Mouse (Mus musculus) stomach, embryonic 15.5 days (tissue): ENCODE results near the gene Itfg1. TPM values are rescaled to one million over a fixed set of nuclear protein-coding genes. Genes with fewer than 3 reads are reported as not detected.
"Not testable (repeated sequence)": the region's sequence is repeated elsewhere in the genome, so short reads cannot be mapped to it uniquely, and the experiment has no call there.

Experiments
- ATAC-seq: fragments of 200-750 bp; cut with Nextera tagmentation; 2 replicates; pipeline ENCODE4 v1.8.0; 2017; ENCODE audit warnings: low read depth, moderate number of reproducible peaks, moderate TSS enrichment; ENCODE audit not compliant: insufficient read depth, low FRiP score
- H3K27ac ChIP-seq: fragments of 300-500 bp; sonication (generic); 2 replicates; pipeline ENCODE4 v1.5.1; 2015; ENCODE audit warnings: mild to moderate bottlenecking, inconsistent platforms
- H3K27me3 ChIP-seq: fragments of 300-500 bp; sonication (generic); replicated peaks from 2 replicates; pipeline ENCODE4 v1.6.1; 2015; ENCODE audit warnings: inconsistent platforms
- H3K36me3 ChIP-seq: fragments of 300-500 bp; sonication (generic); 2 replicates; pipeline ENCODE4 v1.6.1; 2015; ENCODE audit warnings: inconsistent platforms
- H3K4me1 ChIP-seq: fragments of 300-500 bp; sonication (generic); 2 replicates; pipeline ENCODE4 v1.6.1; 2015; ENCODE audit warnings: inconsistent platforms
- H3K4me2 ChIP-seq: fragments of 300-500 bp; sonication (generic); 2 replicates; pipeline ENCODE4 v1.6.1; 2015; ENCODE audit warnings: mild to moderate bottlenecking, inconsistent platforms
- H3K4me3 ChIP-seq: fragments of 300-500 bp; sonication (generic); replicated peaks from 2 replicates; pipeline ENCODE4 v1.5.1; 2015; ENCODE audit warnings: inconsistent platforms
- H3K9ac ChIP-seq: fragments of 300-500 bp; sonication (generic); 2 replicates; pipeline ENCODE4 v1.6.1; 2015; ENCODE audit warnings: inconsistent platforms
- H3K9me3 ChIP-seq: fragments of 300-500 bp; sonication (generic); 2 replicates; pipeline ENCODE4 v1.6.1; 2016; ENCODE audit warnings: inconsistent platforms
- WGBS: fragments of 180-500 bp; shearing (Covaris S2); methylation state at CpG from one replicate; pipeline ENCODE4 v1.1.7; 2015; 5-methylcytosine and 5-hydroxymethylcytosine counted together
- polyA plus RNA-seq: library from polyadenylated mRNA; unstranded; fragments of >200 nt; fragmentation: Nextera tagmentation; extraction: Ambion mirVana; gene quantifications from 2 replicates; pipeline ENCODE4 v1.2.1, GENCODE M21; 2015

Itfg1 gene
- 66.6 and 71.7 TPM in 2 replicates for polyA plus RNA-seq

DNA sequence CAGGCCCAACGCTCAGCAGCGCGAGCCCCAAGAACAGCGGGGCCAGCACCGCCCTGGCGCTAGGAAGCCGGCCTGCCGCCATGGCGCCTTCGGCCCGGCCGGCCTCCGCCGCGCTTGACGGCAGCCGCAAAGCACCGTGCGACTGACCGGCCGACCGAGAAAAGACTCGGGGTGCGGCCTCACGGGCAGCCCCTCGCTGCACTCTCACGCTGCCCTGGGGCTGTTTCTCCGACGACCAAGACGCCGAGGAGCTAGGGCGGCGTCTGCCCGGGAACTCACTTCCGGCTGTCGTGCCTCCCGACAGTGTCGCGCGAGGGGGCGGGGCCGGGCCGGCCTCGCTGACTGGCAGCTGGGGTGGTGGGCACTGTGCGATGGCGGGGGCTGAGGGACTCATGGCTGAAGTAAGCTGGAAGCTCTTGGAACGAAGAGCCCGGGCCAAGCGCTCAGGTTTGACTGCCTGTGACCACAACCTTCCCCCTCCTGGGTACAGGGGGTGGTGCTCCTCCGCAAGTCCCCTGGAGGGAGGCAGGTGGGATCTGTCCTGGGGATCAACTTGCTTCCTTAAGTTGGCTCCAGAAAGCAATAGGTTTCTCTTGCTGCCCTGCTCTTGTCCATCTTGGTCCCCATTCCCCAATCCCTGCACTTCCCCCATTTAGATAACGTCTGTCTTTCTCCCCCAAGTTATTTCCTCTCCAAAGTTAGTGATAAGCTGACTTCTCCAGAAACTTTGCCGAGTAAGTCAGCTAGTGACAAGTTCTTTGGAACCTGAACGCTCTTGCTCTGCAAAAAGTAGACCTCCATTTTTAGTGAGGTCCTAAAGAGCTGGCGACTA lies at the start of gene Itfg1, which contains the start of gene Phkb:
Itfg1 (minus strand) TSS at position 265 of the 832 bp plus-strand sequence.
Phkb (plus strand) TSS at position 303 of the 832 bp plus-strand sequence.
- Histone ChIP-seq H3K9me3 (no peaks in the 10 kb centered on the region), H3K27ac (peak within 1 kb of the TSS; percentile 98), H3K27me3 (no peaks in the 10 kb centered on the region), H3K4me1 (peaks cover 11% of the 10 kb centered on the region; the same call in 1 of the 2 replicates), H3K4me2 (peak within 1 kb of the TSS; percentile 57), H3K36me3 (no peaks in the 10 kb centered on the region), H3K9ac (peak within 1 kb of the TSS; percentile 67), H3K4me3 (peak within 1 kb of the TSS; percentile 81)
- under 1% methylated on average over 46 of the region's 54 CpGs for WGBS
- peak; percentile 89 for ATAC-seq

DNA sequence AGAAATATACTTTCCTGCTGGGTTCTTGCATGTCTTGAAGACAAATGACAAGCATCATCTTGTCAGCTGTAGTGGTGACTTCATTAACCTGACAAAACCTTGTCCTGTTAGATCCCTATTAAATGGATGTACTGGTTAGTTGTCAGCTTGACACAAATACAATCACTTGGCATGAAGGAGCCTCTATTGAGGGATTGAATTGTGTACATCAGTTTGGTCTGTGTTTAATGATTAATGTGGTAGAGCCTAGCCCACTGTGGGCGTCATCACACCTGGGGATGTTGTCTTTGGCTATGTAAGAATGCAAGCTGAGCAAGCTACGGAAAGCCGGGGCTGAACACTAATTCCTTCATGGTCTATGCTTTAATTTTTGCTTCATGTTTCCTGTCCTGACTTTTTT lies 44.1 kb upstream of the Itfg1 start:
- 93% methylated on average over 3 of the region's 3 CpGs for WGBS

DNA sequence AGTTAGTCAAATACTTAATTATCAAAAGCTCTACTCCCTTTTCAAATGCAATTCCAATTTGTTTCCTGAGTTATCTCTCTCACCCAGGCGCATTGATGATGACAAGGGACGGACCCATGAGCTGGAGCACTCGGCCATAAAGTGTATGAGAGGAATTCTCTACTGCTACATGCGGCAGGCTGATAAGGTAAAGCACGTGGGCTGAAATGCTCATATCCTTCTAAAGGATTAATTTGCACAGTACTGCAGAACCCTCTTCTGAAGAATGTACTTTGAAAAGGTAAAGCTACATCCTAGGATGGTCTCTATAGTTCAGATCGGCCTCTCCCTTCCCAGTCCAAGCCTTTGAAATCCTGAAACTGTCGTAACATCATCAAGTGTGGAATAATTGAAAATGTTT lies 38.9 kb upstream of the Itfg1 start:
- no peaks in the 10 kb centered on the region for H3K4me1 ChIP-seq
- no peak overlapping the region for H3K9ac ChIP-seq
- no peak for ATAC-seq
- H3K9me3 ChIP-seq, result no peaks in the 10 kb centered on the region
- H3K27ac ChIP-seq, result no peak overlapping the region
- WGBS, result 87% methylated on average over 7 of the region's 7 CpGs
- H3K4me3 ChIP-seq, result no peak overlapping the region
- no peaks in the 10 kb centered on the region for H3K27me3 ChIP-seq
- peaks cover 3% of the 10 kb centered on the region; the same call in 1 of the 2 replicates for H3K36me3 ChIP-seq
- H3K4me2 ChIP-seq, result no peak overlapping the region

More for the DNA sequence above, 44.1 kb upstream of the Itfg1 start:
- Histone ChIP-seq H3K4me2 (no peak overlapping the region), H3K9me3 (no peaks in the 10 kb centered on the region), H3K27me3 (no peaks in the 10 kb centered on the region), H3K4me1 (no peaks in the 10 kb centered on the region), H3K4me3 (no peak overlapping the region), H3K27ac (no peak overlapping the region), H3K36me3 (peaks cover 3% of the 10 kb centered on the region; the same call in 1 of the 2 replicates), H3K9ac (no peak overlapping the region)
- no peak for ATAC-seq

DNA sequence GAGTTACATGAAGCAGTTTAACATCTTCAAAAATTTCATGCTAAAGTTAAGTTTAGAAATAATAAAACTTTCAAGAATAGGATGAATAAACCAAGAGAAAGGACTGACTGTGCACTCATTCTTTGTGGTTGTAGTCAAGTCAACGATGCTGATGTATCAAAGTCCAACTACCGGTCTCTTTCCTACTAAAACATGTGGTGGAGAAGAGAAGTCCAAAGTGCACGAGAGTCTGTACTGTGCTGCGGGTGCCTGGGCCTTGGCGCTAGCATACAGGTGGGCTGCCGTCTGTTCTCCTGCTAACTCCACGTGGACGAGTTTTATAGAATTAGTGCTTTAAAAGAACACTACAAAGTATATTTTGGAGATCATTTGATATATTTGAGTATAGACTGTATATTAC lies 37.3 kb upstream of the Itfg1 start:
- H3K4me2 ChIP-seq, result no peak overlapping the region
- ATAC-seq, result no peak
- no peak overlapping the region for H3K9ac ChIP-seq
- no peaks in the 10 kb centered on the region for H3K9me3 ChIP-seq
- H3K27ac ChIP-seq, result no peak overlapping the region
- WGBS, result 92% methylated on average over 8 of the region's 8 CpGs
- H3K4me3 ChIP-seq, result no peak overlapping the region
- H3K27me3 ChIP-seq, result no peaks in the 10 kb centered on the region
- H3K4me1 ChIP-seq, result no peaks in the 10 kb centered on the region
- peaks cover 3% of the 10 kb centered on the region; the same call in 1 of the 2 replicates for H3K36me3 ChIP-seq

DNA sequence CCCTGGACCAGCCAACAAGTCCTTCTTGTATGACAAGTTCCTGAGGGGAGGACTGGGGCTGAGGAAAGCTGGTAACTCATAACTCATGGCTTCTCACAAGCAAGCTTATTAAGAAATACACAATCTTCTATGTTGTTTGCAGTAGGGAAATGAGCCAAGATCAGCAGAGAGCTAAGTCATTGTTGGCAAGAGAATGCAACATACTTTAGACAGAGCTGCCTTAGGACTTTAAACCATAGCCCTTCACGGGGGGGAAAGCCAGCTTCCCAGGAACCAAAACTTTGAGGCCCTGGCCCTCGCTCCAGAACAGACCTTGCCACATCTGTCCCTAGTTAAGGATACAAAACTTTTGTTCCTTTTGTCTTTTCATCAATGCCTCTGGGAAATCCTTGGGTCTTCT lies 30.9 kb upstream of the Itfg1 start:
- H3K4me1 ChIP-seq, result no peaks in the 10 kb centered on the region
- 55% methylated on average over 2 of the region's 2 CpGs for WGBS
- no peaks in the 10 kb centered on the region for H3K9me3 ChIP-seq
- H3K27me3 ChIP-seq, result no peaks in the 10 kb centered on the region
- no peak overlapping the region for H3K4me3 ChIP-seq
- peak overlapping the region; percentile 35; the same call in 1 of the 2 replicates for H3K27ac ChIP-seq
- H3K9ac ChIP-seq, result no peak overlapping the region
- no peaks in the 10 kb centered on the region for H3K36me3 ChIP-seq
- H3K4me2 ChIP-seq, result no peak overlapping the region
- peak; percentile 35; the same call in 1 of the 2 replicates for ATAC-seq

DNA sequence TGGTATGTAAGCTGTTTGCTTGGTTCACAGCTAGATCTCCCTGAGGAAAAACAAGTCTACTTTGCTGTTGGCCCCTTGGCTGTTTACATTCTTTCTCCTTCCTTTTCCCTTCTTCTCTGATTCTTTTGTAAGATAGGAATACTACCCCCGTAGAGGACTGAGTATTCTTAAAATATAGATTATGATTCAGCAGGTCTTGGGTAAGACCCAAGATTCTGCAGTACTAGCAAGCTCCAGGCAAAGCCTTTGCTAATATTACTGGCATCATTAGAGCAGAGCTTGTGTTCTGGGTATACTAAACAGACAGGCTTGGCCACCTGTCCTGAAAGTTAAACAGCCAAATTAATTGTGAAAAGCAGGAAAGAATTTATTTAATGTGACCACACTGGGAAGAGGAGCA lies 21.7 kb upstream of the Itfg1 start:
- H3K4me2 ChIP-seq, result no peak overlapping the region
- H3K9me3 ChIP-seq, result no peaks in the 10 kb centered on the region
- H3K27me3 ChIP-seq, result no peaks in the 10 kb centered on the region
- H3K4me3 ChIP-seq, result no peak overlapping the region
- WGBS, result 42% methylated on average over 1 of the region's 1 CpGs
- ATAC-seq, result no peak
- H3K27ac ChIP-seq, result no peak overlapping the region
- no peaks in the 10 kb centered on the region for H3K36me3 ChIP-seq
- no peak overlapping the region for H3K9ac ChIP-seq
- no peaks in the 10 kb centered on the region for H3K4me1 ChIP-seq

DNA sequence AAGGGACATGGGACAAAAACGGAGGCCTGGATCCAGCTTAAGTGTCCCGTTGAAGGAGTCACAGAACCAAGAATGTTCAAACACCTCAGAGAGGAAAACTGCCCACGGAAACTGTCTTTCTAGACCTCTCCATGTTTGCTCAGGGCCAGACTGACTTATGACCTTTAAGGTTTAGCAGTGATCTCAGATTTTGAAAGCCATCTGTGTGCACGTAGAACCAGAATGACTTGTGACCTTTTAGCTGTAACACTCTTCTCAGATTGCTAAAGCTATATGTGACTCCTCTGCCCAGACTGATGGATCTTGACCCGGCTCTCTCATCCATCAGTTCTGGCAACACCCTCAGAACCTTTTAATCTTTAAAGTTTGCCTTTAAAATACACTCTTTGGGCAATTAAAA lies 19.9 kb upstream of the Itfg1 start:
- Histone ChIP-seq H3K9ac (no peak overlapping the region), H3K4me2 (no peak overlapping the region), H3K36me3 (no peaks in the 10 kb centered on the region), H3K9me3 (no peaks in the 10 kb centered on the region), H3K27ac (no peak overlapping the region), H3K4me1 (no peaks in the 10 kb centered on the region), H3K27me3 (no peaks in the 10 kb centered on the region), H3K4me3 (no peak overlapping the region)
- 54% methylated on average over 5 of the region's 5 CpGs for WGBS
- ATAC-seq, result no peak

DNA sequence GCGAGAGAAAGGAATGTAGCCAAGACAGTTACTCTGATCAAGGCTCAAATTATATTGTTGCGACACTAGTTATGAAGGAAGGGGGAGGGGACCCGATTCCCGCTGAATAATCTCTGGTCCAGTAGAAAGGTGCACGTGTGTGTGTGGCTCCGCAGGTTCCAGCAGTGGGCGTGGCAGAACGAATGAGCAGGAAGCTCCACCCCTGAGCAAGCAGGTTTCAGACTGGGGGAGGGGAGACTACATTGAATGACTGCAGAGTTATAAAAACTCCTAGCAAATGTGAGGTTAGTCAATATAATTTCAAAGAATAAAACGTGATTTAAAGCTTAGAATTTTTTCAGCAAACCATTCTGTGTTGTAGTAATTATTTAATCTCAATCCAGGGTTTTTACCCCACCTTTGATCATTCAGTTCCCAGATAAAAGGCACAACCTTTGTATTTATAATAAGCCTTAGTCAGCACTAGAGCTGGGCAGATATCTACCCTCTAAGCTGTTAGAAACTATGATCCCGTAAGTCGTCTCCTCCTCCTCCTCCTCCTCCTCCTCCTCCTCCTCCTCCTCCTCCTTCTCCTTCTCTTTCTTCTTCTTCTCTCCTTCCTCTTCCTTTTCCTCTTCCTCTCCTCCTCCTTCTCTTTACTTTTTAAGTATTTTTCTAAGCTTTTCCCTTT lies 16.6 kb upstream of the Itfg1 start:
- H3K36me3 ChIP-seq, H3K4me1 ChIP-seq, H3K4me3 ChIP-seq, H3K9ac ChIP-seq, H3K4me2 ChIP-seq, H3K27me3 ChIP-seq, H3K27ac ChIP-seq, H3K9me3 ChIP-seq, ATAC-seq: not testable (repeated sequence)
- WGBS, result 42% methylated on average over 11 of the region's 11 CpGs

DNA sequence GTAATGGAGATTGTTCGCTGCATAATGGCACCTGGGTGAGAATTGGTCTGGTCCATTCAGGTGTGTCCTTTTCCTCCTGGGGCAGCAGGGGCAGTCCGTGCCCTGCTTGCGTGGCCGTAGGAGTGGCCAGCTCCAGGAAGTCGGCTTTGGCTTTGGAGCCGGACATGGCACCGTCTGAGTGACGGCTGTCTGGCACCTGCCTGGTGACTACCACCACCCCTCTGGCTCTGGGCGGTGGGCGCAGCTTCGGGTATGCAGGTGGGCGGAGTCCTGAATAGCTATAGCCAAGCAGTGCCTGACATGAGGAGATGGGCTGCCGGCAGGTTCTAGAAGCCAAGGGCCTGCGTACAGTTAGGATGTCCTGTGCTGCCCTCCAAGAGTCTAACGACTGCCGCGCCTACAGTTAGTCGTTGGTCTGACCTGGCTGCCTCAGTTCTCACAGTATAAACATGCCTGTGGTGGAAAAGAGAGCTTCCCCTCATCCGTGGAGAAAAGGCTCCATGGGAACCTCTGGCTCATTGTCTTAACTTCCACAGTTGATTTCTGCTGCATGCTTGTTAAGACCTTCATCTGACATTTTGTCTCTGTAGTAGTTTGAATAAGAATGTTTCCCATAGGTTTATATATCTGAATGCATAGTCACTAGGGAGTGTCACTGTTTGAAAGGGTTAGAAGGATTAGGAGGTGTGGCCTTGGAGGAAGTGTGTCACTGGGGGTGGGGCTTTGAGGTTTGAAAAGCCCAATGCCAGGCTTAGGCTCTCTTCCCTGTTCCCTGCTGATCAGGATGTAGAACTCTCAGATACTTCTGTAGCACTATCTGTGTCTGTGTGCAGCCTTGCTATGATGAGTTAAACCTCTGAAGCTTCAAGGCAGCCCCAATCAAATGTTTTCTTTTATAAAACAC lies 13.8 kb upstream of the Itfg1 start:
- H3K27ac ChIP-seq, result no peak overlapping the region
- no peak overlapping the region for H3K4me2 ChIP-seq
- H3K36me3 ChIP-seq, result no peaks in the 10 kb centered on the region; the same call in 1 of the 2 replicates
- H3K27me3 ChIP-seq, result no peaks in the 10 kb centered on the region
- no peak overlapping the region for H3K4me3 ChIP-seq
- no peaks in the 10 kb centered on the region for H3K9me3 ChIP-seq
- no peak for ATAC-seq
- 84% methylated on average over 19 of the region's 19 CpGs for WGBS
- no peak overlapping the region for H3K9ac ChIP-seq
- H3K4me1 ChIP-seq, result no peaks in the 10 kb centered on the region

DNA sequence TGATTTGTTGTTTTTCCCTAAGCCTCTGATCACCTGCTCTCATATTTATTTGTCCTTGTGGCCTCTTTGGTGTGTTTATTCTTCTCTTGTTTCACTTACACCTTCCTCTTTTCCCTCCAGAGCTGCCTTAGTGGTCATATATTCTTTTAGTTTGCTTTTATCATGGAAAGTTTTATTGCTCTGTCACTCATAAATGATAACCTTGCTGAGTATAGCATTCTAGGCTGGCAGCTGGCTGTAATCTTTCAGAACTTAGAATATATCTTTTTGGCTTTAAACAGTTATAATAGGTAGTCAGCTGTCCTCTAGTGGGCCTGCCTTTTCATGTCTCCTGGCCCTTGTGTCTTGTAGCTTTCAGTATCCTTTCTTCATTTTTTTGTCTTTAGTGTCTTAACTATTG lies 5.2 kb upstream of the Itfg1 start:
- no peaks in the 10 kb centered on the region for H3K36me3 ChIP-seq
- H3K27me3 ChIP-seq, result no peaks in the 10 kb centered on the region
- 0 out of 2 replicates have a peak, but pooled peaks cover 3% of the 10 kb centered on the region for H3K4me1 ChIP-seq
- no peak overlapping the region for H3K4me3 ChIP-seq
- no peaks in the 10 kb centered on the region for H3K9me3 ChIP-seq
- no peak overlapping the region for H3K27ac ChIP-seq
- H3K9ac ChIP-seq, result no peak overlapping the region
- ATAC-seq, result no peak
- H3K4me2 ChIP-seq, result no peak overlapping the region

DNA sequence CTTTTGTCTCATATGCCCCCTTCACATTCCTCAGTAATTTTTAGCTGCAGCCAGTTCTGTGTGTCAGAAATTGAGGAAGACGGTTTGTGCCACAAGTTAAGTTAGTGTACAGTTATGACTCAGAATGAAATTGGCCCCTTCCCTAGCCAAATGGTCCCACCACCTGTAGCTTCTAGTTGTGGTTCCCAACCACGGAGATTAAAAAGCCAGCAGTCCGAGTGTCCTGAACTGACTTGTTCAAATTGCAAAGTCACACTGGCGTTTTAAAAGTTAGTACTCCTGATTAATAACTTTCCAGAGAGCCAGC lies 721 bp upstream of the Itfg1 start:
- 6% methylated on average over 4 of the region's 4 CpGs for WGBS
- Histone ChIP-seq H3K4me1 (peaks cover 11% of the 10 kb centered on the region; the same call in 1 of the 2 replicates), H3K27ac (peak overlapping the region; percentile 98; the same call in 1 of the 2 replicates), H3K9me3 (no peaks in the 10 kb centered on the region), H3K4me2 (peak overlapping the region; percentile 57), H3K27me3 (no peaks in the 10 kb centered on the region), H3K4me3 (peak overlapping the region; percentile 81), H3K9ac (no peak overlapping the region), H3K36me3 (no peaks in the 10 kb centered on the region)
- ATAC-seq, result no peak
